Mouse (Mus musculus): ENCODE measurements around the gene Zfp809. TPM values are rescaled to one million over a fixed set of nuclear protein-coding genes. Genes with fewer than 3 reads are reported as not detected.
"Not testable (repeated sequence)": the region's sequence is repeated elsewhere in the genome, so short reads cannot be mapped to it uniquely, and the experiment has no call there.

Zfp809 gene
- 31.1 and 33.5 TPM in 2 replicates for polyA plus RNA-seq (2015; fragmentation: Nextera tagmentation; extraction: Ambion mirVana)

- ATAC-seq (ENCODE audit: insufficient read depth, low FRiP score, low read depth) = peak; percentile 98
- peak within 1 kb of the TSS; percentile 83 for H3K4me3 ChIP-seq (replicated peaks)
- H3K9ac ChIP-seq = peak within 1 kb of the TSS; percentile 83
- peak within 1 kb of the TSS; percentile 97 for H3K27ac ChIP-seq
- peaks cover 3% of the 10 kb centered on the region; the same call in 1 of the 2 replicates for H3K36me3 ChIP-seq
- under 1% methylated on average over 35 of the region's 35 CpGs for WGBS
- peak within 1 kb of the TSS; percentile 63 for H3K4me2 ChIP-seq
- no peaks in the 10 kb centered on the region for H3K4me1 ChIP-seq
- no peaks in the 10 kb centered on the region for H3K9me3 ChIP-seq
- no peaks in the 10 kb centered on the region for H3K27me3 ChIP-seq (replicated peaks)
Observed at GRCm38 (mm10) chr9:22225581-22226388, at the start of gene Zfp809. Gene Zfp809 (plus strand): TSS chr9:22225714.

GRCm38 (mm10) chr9:22188025-22188611 lies 37.4 kb upstream of the Zfp809 start, which contains the start of gene Zfp872:
Gene Zfp872 (plus strand): TSS chr9:22188090.
- H3K9ac ChIP-seq = 0 out of 2 replicates have a peak within 1 kb of the TSS, but pooled peaks have one; percentile 31
- H3K9me3 ChIP-seq = no peaks in the 10 kb centered on the region
- WGBS = 15% methylated on average over 43 of the region's 43 CpGs
- H3K36me3 ChIP-seq = no peaks in the 10 kb centered on the region
- no peaks in the 10 kb centered on the region for H3K4me1 ChIP-seq
- no peaks in the 10 kb centered on the region for H3K27me3 ChIP-seq (replicated peaks)
- peak within 1 kb of the TSS; percentile 42 for H3K4me3 ChIP-seq (replicated peaks)
- no peak within 1 kb of the TSS for H3K27ac ChIP-seq
- ATAC-seq (ENCODE audit: insufficient read depth, low FRiP score, low read depth) = peak; percentile 56; the same call in 1 of the 2 replicates
- peak within 1 kb of the TSS; percentile 68 for H3K4me2 ChIP-seq

- no peaks in the 10 kb centered on the region for H3K27me3 ChIP-seq (replicated peaks)
- H3K4me2 ChIP-seq = no peak overlapping the region
- no peak overlapping the region for H3K9ac ChIP-seq
- peak; percentile 78 for ATAC-seq (ENCODE audit: insufficient read depth, low FRiP score, low read depth)
- peaks cover 9% of the 10 kb centered on the region; the same call in 1 of the 2 replicates for H3K9me3 ChIP-seq
- 22% methylated on average over 5 of the region's 5 CpGs for WGBS
- no peaks in the 10 kb centered on the region for H3K4me1 ChIP-seq
- H3K27ac ChIP-seq = no peak overlapping the region
- H3K4me3 ChIP-seq (replicated peaks) = no peak overlapping the region
- H3K36me3 ChIP-seq = no peaks in the 10 kb centered on the region
Observed at GRCm38 (mm10) chr9:22196412-22196811, 29.1 kb upstream of the Zfp809 start.

- Histone ChIP-seq H3K36me3 (no peaks in the 10 kb centered on the region), H3K27me3 (replicated peaks) (no peaks in the 10 kb centered on the region), H3K9ac (no peak overlapping the region), H3K27ac (peak overlapping the region; percentile 83), H3K9me3 (no peaks in the 10 kb centered on the region), H3K4me2 (peak overlapping the region; percentile 17; the same call in 1 of the 2 replicates), H3K4me1 (no peaks in the 10 kb centered on the region), H3K4me3 (replicated peaks) (peak overlapping the region; percentile 19; the same call in 1 of the 2 replicates)
- WGBS = 43% methylated on average over 2 of the region's 2 CpGs
- peak; percentile 90 for ATAC-seq (ENCODE audit: insufficient read depth, low FRiP score, low read depth)
Observed at GRCm38 (mm10) chr9:22213785-22214194, 11.7 kb upstream of the Zfp809 start.

GRCm38 (mm10) chr9:22214549-22214948 lies 11.0 kb upstream of the Zfp809 start:
- H3K4me2 ChIP-seq = no peak overlapping the region
- no peaks in the 10 kb centered on the region for H3K27me3 ChIP-seq (replicated peaks)
- WGBS = 72% methylated on average over 2 of the region's 2 CpGs
- no peaks in the 10 kb centered on the region for H3K4me1 ChIP-seq
- H3K27ac ChIP-seq = no peak overlapping the region
- ATAC-seq (ENCODE audit: insufficient read depth, low FRiP score, low read depth) = no peak
- H3K4me3 ChIP-seq (replicated peaks) = no peak overlapping the region
- H3K36me3 ChIP-seq = no peaks in the 10 kb centered on the region
- no peak overlapping the region for H3K9ac ChIP-seq
- no peaks in the 10 kb centered on the region for H3K9me3 ChIP-seq

GRCm38 (mm10) chr9:22216705-22217104 lies 8.8 kb upstream of the Zfp809 start:
- Histone ChIP-seq H3K9ac (no peak overlapping the region), H3K9me3 (no peaks in the 10 kb centered on the region), H3K36me3 (no peaks in the 10 kb centered on the region), H3K4me3 (replicated peaks) (no peak overlapping the region), H3K27me3 (replicated peaks) (no peaks in the 10 kb centered on the region), H3K4me2 (no peak overlapping the region), H3K27ac (no peak overlapping the region), H3K4me1 (no peaks in the 10 kb centered on the region)
- 52% methylated on average over 3 of the region's 3 CpGs for WGBS
- ATAC-seq (ENCODE audit: insufficient read depth, low FRiP score, low read depth) = no peak

- 37% methylated on average over 7 of the region's 8 CpGs for whole genome bisulfite sequencing
- H3K4me3 ChIP-seq (replicated peaks) = no peak overlapping the region
- ATAC-seq (ENCODE audit: insufficient read depth, low FRiP score, low read depth) = no peak
Observed at GRCm38 (mm10) chr9:22217858-22218493, 7.5 kb upstream of the Zfp809 start.

GRCm38 (mm10) chr9:22224066-22224465 lies 1.4 kb upstream of the Zfp809 start:
- no peak overlapping the region for H3K4me2 ChIP-seq
- no peak overlapping the region for H3K9ac ChIP-seq
- peaks cover 3% of the 10 kb centered on the region; the same call in 1 of the 2 replicates for H3K36me3 ChIP-seq
- ATAC-seq (ENCODE audit: insufficient read depth, low FRiP score, low read depth) = no peak
- H3K4me1 ChIP-seq = no peaks in the 10 kb centered on the region
- H3K27me3 ChIP-seq (replicated peaks) = no peaks in the 10 kb centered on the region
- 86% methylated on average over 4 of the region's 4 CpGs for WGBS
- no peak overlapping the region for H3K4me3 ChIP-seq (replicated peaks)
- H3K27ac ChIP-seq = no peak overlapping the region
- no peaks in the 10 kb centered on the region for H3K9me3 ChIP-seq

More at GRCm38 (mm10) chr9:22217858-22218493, 7.5 kb upstream of the Zfp809 start:
- no peaks in the 10 kb centered on the region for H3K4me1 ChIP-seq
- H3K36me3 ChIP-seq = no peaks in the 10 kb centered on the region
- H3K9me3 ChIP-seq = no peaks in the 10 kb centered on the region
- no peak overlapping the region for H3K9ac ChIP-seq
- H3K27ac ChIP-seq = no peak overlapping the region
- H3K27me3 ChIP-seq (replicated peaks) = no peaks in the 10 kb centered on the region
- H3K4me2 ChIP-seq = no peak overlapping the region

- peak overlapping the region; percentile 97; the same call in 1 of the 2 replicates for H3K27ac ChIP-seq
- no peak overlapping the region for H3K9ac ChIP-seq
- H3K27me3 ChIP-seq (replicated peaks) = no peaks in the 10 kb centered on the region
- peak; percentile 16; the same call in 1 of the 2 replicates for ATAC-seq (ENCODE audit: insufficient read depth, low FRiP score, low read depth)
- peak overlapping the region; percentile 83 for H3K4me3 ChIP-seq (replicated peaks)
- H3K4me2 ChIP-seq = peak overlapping the region; percentile 63
- WGBS = 24% methylated on average over 17 of the region's 17 CpGs
- no peaks in the 10 kb centered on the region for H3K9me3 ChIP-seq
- peaks cover 3% of the 10 kb centered on the region; the same call in 1 of the 2 replicates for H3K36me3 ChIP-seq
- H3K4me1 ChIP-seq = no peaks in the 10 kb centered on the region
Observed at GRCm38 (mm10) chr9:22224536-22225503, 694 bp upstream of the Zfp809 start.

GRCm38 (mm10) chr9:22226389-22226673 lies 817 bp downstream of the Zfp809 start:
- Histone ChIP-seq H3K27ac (peak overlapping the region; percentile 97), H3K4me2 (peak overlapping the region; percentile 63), H3K4me3 (replicated peaks) (peak overlapping the region; percentile 83), H3K9ac (peak overlapping the region; percentile 83; the same call in 1 of the 2 replicates)
- H3K4me1 ChIP-seq; H3K9me3 ChIP-seq; ATAC-seq (ENCODE audit: insufficient read depth, low FRiP score, low read depth); H3K36me3 ChIP-seq; H3K27me3 ChIP-seq (replicated peaks): not testable (repeated sequence)
- 63% methylated on average over 7 of the region's 7 CpGs for WGBS

- H3K9ac ChIP-seq = no peak overlapping the region
- peak overlapping the region; percentile 83 for H3K4me3 ChIP-seq (replicated peaks)
- H3K4me2 ChIP-seq = peak overlapping the region; percentile 63; the same call in 1 of the 2 replicates
- ATAC-seq (ENCODE audit: insufficient read depth, low FRiP score, low read depth) = no peak
- no peaks in the 10 kb centered on the region for H3K27me3 ChIP-seq (replicated peaks)
- H3K27ac ChIP-seq = peak overlapping the region; percentile 66
- no peaks in the 10 kb centered on the region for H3K9me3 ChIP-seq
- H3K36me3 ChIP-seq = peaks cover 3% of the 10 kb centered on the region; the same call in 1 of the 2 replicates
- WGBS = 58% methylated on average over 15 of the region's 15 CpGs
- H3K4me1 ChIP-seq = no peaks in the 10 kb centered on the region
Observed at GRCm38 (mm10) chr9:22226846-22227245, 1.3 kb downstream of the Zfp809 start.
